Mouse (Mus musculus) C2C12 (cell line): Measurements from ENCODE around the gene E2f6.

ENCODE experiments used
- CTCF ChIP-seq: IDR thresholded peaks from one replicate; pipeline ENCODE4 v1.5.1; 2011; ENCODE audit not compliant: control insufficient read depth, insufficient read depth, insufficient read length
- MAX ChIP-seq: IDR thresholded peaks from one replicate; pipeline ENCODE4 v1.6.1; 2011; ENCODE audit warnings: mild to moderate bottlenecking, control low read depth
- MYOG ChIP-seq: IDR thresholded peaks from one replicate; pipeline ENCODE4 v1.6.1; 2011; ENCODE audit not compliant: control insufficient read depth, insufficient read length; ENCODE audit errors: extremely low read depth

DNA sequence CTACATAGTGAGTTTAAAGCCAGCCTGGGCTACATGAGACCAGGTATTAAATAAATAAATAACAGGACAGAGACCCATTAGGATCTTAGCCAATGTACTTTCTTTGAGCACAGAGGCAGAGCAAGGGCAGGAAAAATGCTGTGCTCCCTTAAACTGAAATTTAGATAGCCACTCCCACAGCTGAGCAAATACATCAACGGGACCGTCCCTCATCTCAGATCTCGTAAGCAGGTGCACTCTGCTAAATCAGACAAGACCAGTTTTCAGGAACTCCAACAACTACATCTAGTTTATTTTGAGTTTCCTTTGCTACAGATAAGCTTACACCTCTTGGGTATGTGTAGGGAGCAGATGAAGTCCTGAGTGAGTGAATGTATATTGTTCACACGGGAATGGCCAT is 47.3 kb downstream of the E2f6 start:
- TF ChIP-seq CTCF: no peak
- TF ChIP-seq MYOG: no peak
- no peak for TF ChIP-seq MAX
